Mouse (Mus musculus) neural tube, embryonic 13.5 days (tissue): Measurements from ENCODE around the gene Naxd. TPM values are rescaled to one million over a fixed set of nuclear protein-coding genes. Genes with fewer than 3 reads are reported as not detected.

ENCODE experiments used
- polyA plus RNA-seq: library from polyadenylated mRNA; unstranded; fragments of >200 nt; fragmentation: Nextera tagmentation; extraction: Ambion mirVana; gene quantifications from 2 replicates; pipeline ENCODE4 v1.2.1, GENCODE M21; 2015

Gene Naxd
- polyA plus RNA-seq, 1 experiment from 2014 or later = 150 TPM

Other genes with a start within 250 kb of the Naxd start
- gene Col4a2, start 184.7 kb upstream of the Naxd start, polyA plus RNA-seq = 47.5 and 52.5 TPM in 2 replicates
- 101 and 108 TPM in 2 replicates for gene Col4a1, start 184.7 kb upstream of the Naxd start, polyA plus RNA-seq
- 1.4 and 1.5 TPM in 2 replicates for gene Rab20, start 18.8 kb upstream of the Naxd start, polyA plus RNA-seq
- gene Cars2, start 53.3 kb downstream of the Naxd start, polyA plus RNA-seq = 25.1 and 25.4 TPM in 2 replicates
- gene Ing1, start 58.1 kb downstream of the Naxd start, polyA plus RNA-seq = 54.4 and 56.9 TPM in 2 replicates
- gene Ankrd10, start 138.3 kb downstream of the Naxd start, polyA plus RNA-seq = 79.2 and 81.6 TPM in 2 replicates
- gene 1700016D06Rik, start 203.6 kb downstream of the Naxd start, polyA plus RNA-seq = not detected in 2 replicates
- 60.7 and 61.6 TPM in 2 replicates for gene Arhgef7, start 230.2 kb downstream of the Naxd start, polyA plus RNA-seq